Mouse (Mus musculus): ENCODE measurements around the gene Got2.

- TF ChIP-seq POLR2A (IDR thresholded peaks at IDR 0.05; ENCODE audit: control insufficient read depth, low read depth, low read length) (no peak), CTCF (IDR thresholded peaks at IDR 0.05; ENCODE audit: control insufficient read depth, insufficient read depth, insufficient replicate concordance, low read depth, low read length) (no peak)
These were observed 70.8 kb downstream of the Got2 start for GRCm38 (mm10) chr8:95817597-95817996.
